Mouse (Mus musculus): ENCODE measurements at regions not wholly inside any gene's neighbourhood (a gene's known extent, or its start where the extent isn't known, plus 50 kb on each side); places are given as distances from the start of the nearest gene placed in this dataset.

DNA sequence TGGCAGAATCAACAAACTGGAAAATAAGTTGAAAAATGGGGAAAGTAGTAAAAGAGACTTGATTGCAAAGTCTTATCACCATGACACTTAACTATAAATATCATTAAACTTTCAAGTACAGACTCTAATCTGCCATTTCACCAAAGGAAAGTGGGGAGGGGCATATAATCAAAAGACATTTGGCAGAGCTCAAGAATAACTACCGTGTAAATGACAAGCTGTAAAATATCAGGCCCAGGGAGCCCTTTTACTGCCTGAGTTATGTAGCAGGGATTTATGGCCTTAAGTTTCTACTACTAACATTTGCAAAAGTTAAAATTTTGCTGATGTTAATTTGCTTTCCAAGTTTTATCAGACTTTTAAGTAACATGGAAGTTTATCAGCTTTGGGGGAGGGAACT, 620.1 kb downstream of the Nebl start:
- Histone ChIP-seq H3K27me3 (ENCODE audit: control insufficient read depth, insufficient read depth, insufficient read length) (no peaks in the 10 kb centered on the region), H3K79me2 (ENCODE audit: control insufficient read depth, insufficient read depth) (no peaks in the 10 kb centered on the region), H3K4me3 (no peak overlapping the region), H3K4me2 (ENCODE audit: low read depth) (no peak overlapping the region), H3ac (ENCODE audit: control insufficient read depth, insufficient read length) (no peak overlapping the region), H3K36me3 (ENCODE audit: control insufficient read depth, insufficient read depth) (no peaks in the 10 kb centered on the region)
- no peak for TF ChIP-seq TCF12 (IDR thresholded peaks at IDR 0.05; ENCODE audit: insufficient read depth, poor library complexity, severe bottlenecking)
- no peak for TF ChIP-seq REST (IDR thresholded peaks at IDR 0.05; ENCODE audit: insufficient read depth, insufficient read length)
- no peak for TF ChIP-seq SRF (IDR thresholded peaks at IDR 0.05; ENCODE audit: control insufficient read depth, insufficient read length, low read depth)
- no peak for TF ChIP-seq POLR2AphosphoS2 (IDR thresholded peaks at IDR 0.05; ENCODE audit: insufficient read length, low read depth)
- no peak for TF ChIP-seq TCF3 (IDR thresholded peaks at IDR 0.05; ENCODE audit: insufficient read length, low read depth)
- no peak for TF ChIP-seq MYOD1 (IDR thresholded peaks at IDR 0.05; ENCODE audit: control insufficient read depth in 1 of 3, insufficient read length in 2 of 3, low read depth in 2 of 3)
- no peak for TF ChIP-seq MYOG (IDR thresholded peaks at IDR 0.05; ENCODE audit: control insufficient read depth in 1 of 3, insufficient read depth in 1 of 3, insufficient read length in 2 of 3, low read depth in 2 of 3)
- no peak for TF ChIP-seq MAX (IDR thresholded peaks at IDR 0.05; ENCODE audit: low read depth)
- TF ChIP-seq E2F4 (IDR thresholded peaks at IDR 0.05; ENCODE audit: insufficient read depth): no peak
- TF ChIP-seq POLR2A (IDR thresholded peaks at IDR 0.05; ENCODE audit: insufficient read length, low read depth): no peak
- TF ChIP-seq USF1 (IDR thresholded peaks at IDR 0.05; ENCODE audit: low read depth): no peak
- TF ChIP-seq CEBPB (IDR thresholded peaks at IDR 0.05; ENCODE audit: insufficient read depth, poor library complexity, severe bottlenecking): no peak

DNA sequence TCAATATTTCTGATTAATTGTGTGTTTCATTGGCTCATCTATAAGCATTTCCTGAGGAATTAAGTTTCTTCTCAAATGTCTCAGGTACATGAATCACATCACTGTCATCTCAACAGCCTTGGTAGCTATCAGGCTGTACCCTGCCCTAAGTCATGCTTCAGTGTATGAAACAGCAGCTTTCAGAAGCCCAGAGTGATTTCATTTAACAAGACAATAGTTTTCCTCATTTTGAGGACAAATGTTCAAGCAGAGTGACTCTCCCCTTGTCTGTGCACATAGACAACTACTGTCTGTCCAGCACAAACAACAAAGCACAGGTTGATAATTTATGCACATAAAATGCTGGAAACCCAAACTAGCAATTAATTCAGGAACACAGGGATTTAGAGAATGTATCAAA, 630.1 kb downstream of the Nebl start:
- no peaks in the 10 kb centered on the region for H3K27me3 ChIP-seq (ENCODE audit: control insufficient read depth, insufficient read depth, insufficient read length)
- H3K36me3 ChIP-seq (ENCODE audit: control insufficient read depth, insufficient read depth): no peaks in the 10 kb centered on the region
- H3K4me2 ChIP-seq (ENCODE audit: low read depth): no peak overlapping the region
- no peaks in the 10 kb centered on the region for H3K79me2 ChIP-seq (ENCODE audit: control insufficient read depth, insufficient read depth)
- H3K4me3 ChIP-seq: no peak overlapping the region
- no peak overlapping the region for H3ac ChIP-seq (ENCODE audit: control insufficient read depth, insufficient read length)
- TF ChIP-seq MYOG (IDR thresholded peaks at IDR 0.05; ENCODE audit: control insufficient read depth in 1 of 3, insufficient read depth in 1 of 3, insufficient read length in 2 of 3, low read depth in 2 of 3): no peak
- TF ChIP-seq POLR2AphosphoS2 (IDR thresholded peaks at IDR 0.05; ENCODE audit: insufficient read length, low read depth): no peak
- TF ChIP-seq CEBPB (IDR thresholded peaks at IDR 0.05; ENCODE audit: insufficient read depth, poor library complexity, severe bottlenecking): no peak
- no peak for TF ChIP-seq E2F4 (IDR thresholded peaks at IDR 0.05; ENCODE audit: insufficient read depth)
- TF ChIP-seq USF1 (IDR thresholded peaks at IDR 0.05; ENCODE audit: low read depth): no peak
- no peak for TF ChIP-seq MAX (IDR thresholded peaks at IDR 0.05; ENCODE audit: low read depth)
- TF ChIP-seq TCF12 (IDR thresholded peaks at IDR 0.05; ENCODE audit: insufficient read depth, poor library complexity, severe bottlenecking): no peak
- TF ChIP-seq POLR2A (IDR thresholded peaks at IDR 0.05; ENCODE audit: insufficient read length, low read depth): no peak
- TF ChIP-seq TCF3 (IDR thresholded peaks at IDR 0.05; ENCODE audit: insufficient read length, low read depth): no peak
- no peak for TF ChIP-seq REST (IDR thresholded peaks at IDR 0.05; ENCODE audit: insufficient read depth, insufficient read length)
- TF ChIP-seq SRF (IDR thresholded peaks at IDR 0.05; ENCODE audit: control insufficient read depth, insufficient read length, low read depth): no peak
- TF ChIP-seq MYOD1 (IDR thresholded peaks at IDR 0.05; ENCODE audit: control insufficient read depth in 1 of 3, insufficient read length in 2 of 3, low read depth in 2 of 3): no peak

DNA sequence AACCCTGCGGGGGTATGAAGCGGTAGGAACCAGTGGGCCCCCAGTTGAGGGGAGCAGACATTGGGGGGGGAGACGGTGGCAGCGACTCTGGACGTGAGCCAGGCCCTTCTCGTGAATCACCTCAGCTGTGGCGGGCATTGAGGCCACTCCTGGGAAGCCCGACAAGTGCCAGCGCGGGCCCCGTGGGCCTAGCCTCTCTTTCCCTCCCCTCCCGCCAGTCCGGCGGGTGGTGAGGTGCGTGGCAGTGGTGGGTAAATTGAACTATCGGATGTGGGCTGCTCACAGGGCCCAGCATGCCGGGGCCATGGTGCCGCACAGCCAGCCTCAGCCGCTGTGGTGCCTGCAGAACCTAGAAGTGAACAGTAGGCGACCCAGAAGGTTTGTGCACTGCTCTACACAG, 633.7 kb downstream of the Nebl start:
- Histone ChIP-seq H3K4me2 (ENCODE audit: low read depth) (no peak overlapping the region), H3K79me2 (ENCODE audit: control insufficient read depth, insufficient read depth) (no peaks in the 10 kb centered on the region), H3K27me3 (ENCODE audit: control insufficient read depth, insufficient read depth, insufficient read length) (no peaks in the 10 kb centered on the region), H3K4me3 (no peak overlapping the region), H3K36me3 (ENCODE audit: control insufficient read depth, insufficient read depth) (no peaks in the 10 kb centered on the region), H3ac (ENCODE audit: control insufficient read depth, insufficient read length) (no peak overlapping the region)
- TF ChIP-seq USF1 (IDR thresholded peaks at IDR 0.05; ENCODE audit: low read depth): no peak
- TF ChIP-seq TCF3 (IDR thresholded peaks at IDR 0.05; ENCODE audit: insufficient read length, low read depth): no peak
- TF ChIP-seq TCF12 (IDR thresholded peaks at IDR 0.05; ENCODE audit: insufficient read depth, poor library complexity, severe bottlenecking): no peak
- no peak for TF ChIP-seq MYOD1 (IDR thresholded peaks at IDR 0.05; ENCODE audit: control insufficient read depth in 1 of 3, insufficient read length in 2 of 3, low read depth in 2 of 3)
- no peak for TF ChIP-seq POLR2A (IDR thresholded peaks at IDR 0.05; ENCODE audit: insufficient read length, low read depth)
- no peak for TF ChIP-seq REST (IDR thresholded peaks at IDR 0.05; ENCODE audit: insufficient read depth, insufficient read length)
- TF ChIP-seq E2F4 (IDR thresholded peaks at IDR 0.05; ENCODE audit: insufficient read depth): no peak
- no peak for TF ChIP-seq POLR2AphosphoS2 (IDR thresholded peaks at IDR 0.05; ENCODE audit: insufficient read length, low read depth)
- TF ChIP-seq MAX (IDR thresholded peaks at IDR 0.05; ENCODE audit: low read depth): no peak
- no peak for TF ChIP-seq MYOG (IDR thresholded peaks at IDR 0.05; ENCODE audit: control insufficient read depth in 1 of 3, insufficient read depth in 1 of 3, insufficient read length in 2 of 3, low read depth in 2 of 3)

DNA sequence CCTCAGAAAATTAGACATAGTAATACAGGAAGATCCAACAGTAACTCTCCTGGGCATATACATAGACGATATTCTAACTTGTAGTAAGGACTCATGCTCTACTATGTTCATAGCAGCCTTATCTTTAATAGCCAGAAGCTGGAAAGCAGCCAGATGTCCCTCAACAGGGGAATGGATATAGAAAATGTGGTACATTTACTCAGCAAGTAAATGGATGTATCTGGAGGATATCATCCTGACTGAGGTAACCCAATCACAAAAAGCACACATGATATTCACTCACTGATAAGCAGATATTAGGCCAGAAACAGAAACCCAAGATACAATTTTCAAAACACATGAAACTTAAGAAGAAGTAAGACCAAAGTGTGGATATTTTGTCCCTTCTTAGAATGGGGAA, 639.8 kb downstream of the Nebl start:
- no peaks in the 10 kb centered on the region for H3K79me2 ChIP-seq (ENCODE audit: control insufficient read depth, insufficient read depth)
- no peak for TF ChIP-seq USF1 (IDR thresholded peaks at IDR 0.05; ENCODE audit: low read depth)
- no peak for TF ChIP-seq POLR2AphosphoS2 (IDR thresholded peaks at IDR 0.05; ENCODE audit: insufficient read length, low read depth)
- no peak for TF ChIP-seq MYOG (IDR thresholded peaks at IDR 0.05; ENCODE audit: control insufficient read depth in 1 of 3, insufficient read depth in 1 of 3, insufficient read length in 2 of 3, low read depth in 2 of 3)
- no peak for TF ChIP-seq TCF3 (IDR thresholded peaks at IDR 0.05; ENCODE audit: insufficient read length, low read depth)
- no peak for TF ChIP-seq E2F4 (IDR thresholded peaks at IDR 0.05; ENCODE audit: insufficient read depth)
- no peak for TF ChIP-seq MYOD1 (IDR thresholded peaks at IDR 0.05; ENCODE audit: control insufficient read depth in 1 of 3, insufficient read length in 2 of 3, low read depth in 2 of 3)
- no peak for TF ChIP-seq CEBPB (IDR thresholded peaks at IDR 0.05; ENCODE audit: insufficient read depth, poor library complexity, severe bottlenecking)
- TF ChIP-seq MAX (IDR thresholded peaks at IDR 0.05; ENCODE audit: low read depth): no peak
- TF ChIP-seq TCF12 (IDR thresholded peaks at IDR 0.05; ENCODE audit: insufficient read depth, poor library complexity, severe bottlenecking): no peak
- TF ChIP-seq SRF (IDR thresholded peaks at IDR 0.05; ENCODE audit: control insufficient read depth, insufficient read length, low read depth): no peak
- no peak for TF ChIP-seq REST (IDR thresholded peaks at IDR 0.05; ENCODE audit: insufficient read depth, insufficient read length)
- no peak for TF ChIP-seq POLR2A (IDR thresholded peaks at IDR 0.05; ENCODE audit: insufficient read length, low read depth)
- no peak overlapping the region for H3K4me3 ChIP-seq
- no peak overlapping the region for H3K4me2 ChIP-seq (ENCODE audit: low read depth)
- H3ac ChIP-seq (ENCODE audit: control insufficient read depth, insufficient read length): no peak overlapping the region
- H3K36me3 ChIP-seq (ENCODE audit: control insufficient read depth, insufficient read depth): no peaks in the 10 kb centered on the region
- H3K27me3 ChIP-seq (ENCODE audit: control insufficient read depth, insufficient read depth, insufficient read length): no peaks in the 10 kb centered on the region

Data from myocyte (in vitro differentiated cells).